Mouse (Mus musculus): ENCODE results near the gene Efcab14.

Efcab14 gene

DNA sequence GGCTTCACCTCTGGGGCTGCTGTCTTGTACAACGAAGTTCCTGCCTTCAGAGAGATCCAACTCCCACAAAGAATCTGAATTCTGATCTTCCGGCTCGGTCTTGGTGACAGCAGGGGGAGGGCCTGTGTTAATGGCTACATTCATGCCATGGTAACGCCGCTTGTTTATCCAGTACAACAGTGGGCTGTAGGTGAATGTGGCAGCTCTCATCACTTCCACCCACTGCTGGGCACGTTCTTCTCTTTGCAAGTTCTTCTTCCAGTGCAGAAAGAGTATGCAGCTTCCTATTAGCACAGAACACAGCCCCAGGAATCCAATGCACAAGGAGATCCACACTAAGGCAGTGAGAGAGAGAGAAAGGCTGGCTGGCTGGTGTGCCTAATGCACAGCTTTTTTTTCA is 42.7 kb downstream of the Efcab14 start:
- no peak for DNase-seq

DNA sequence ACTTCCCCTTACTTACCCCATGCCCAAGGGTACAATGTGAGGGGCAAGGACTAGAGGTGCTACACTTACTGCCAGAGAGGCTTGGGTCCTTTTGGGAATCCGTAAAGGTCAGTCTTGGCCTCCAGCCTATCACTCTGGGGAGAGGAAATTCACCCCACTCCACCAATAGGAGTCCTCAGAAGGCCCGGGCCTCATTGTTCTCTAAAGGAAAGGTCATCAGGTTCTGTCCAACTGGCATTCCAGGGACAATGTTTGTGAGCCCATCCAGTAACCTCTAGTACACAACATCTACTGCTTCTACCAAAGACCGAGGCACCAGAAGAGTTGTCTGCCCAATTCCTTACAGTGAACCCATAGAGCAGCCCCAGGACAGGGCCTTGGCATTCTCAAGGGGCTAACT is 43.4 kb downstream of the Efcab14 start, which contains the start of gene Tex38:
TSS of gene Tex38 (minus strand) at position 101 of the 400 bp plus-strand sequence.
- no peak for DNase-seq

- no peak for DNase-seq
Observed at GRCm38 (mm10) chr4:115782026-115782805, 44.7 kb downstream of the Efcab14 start.

DNA sequence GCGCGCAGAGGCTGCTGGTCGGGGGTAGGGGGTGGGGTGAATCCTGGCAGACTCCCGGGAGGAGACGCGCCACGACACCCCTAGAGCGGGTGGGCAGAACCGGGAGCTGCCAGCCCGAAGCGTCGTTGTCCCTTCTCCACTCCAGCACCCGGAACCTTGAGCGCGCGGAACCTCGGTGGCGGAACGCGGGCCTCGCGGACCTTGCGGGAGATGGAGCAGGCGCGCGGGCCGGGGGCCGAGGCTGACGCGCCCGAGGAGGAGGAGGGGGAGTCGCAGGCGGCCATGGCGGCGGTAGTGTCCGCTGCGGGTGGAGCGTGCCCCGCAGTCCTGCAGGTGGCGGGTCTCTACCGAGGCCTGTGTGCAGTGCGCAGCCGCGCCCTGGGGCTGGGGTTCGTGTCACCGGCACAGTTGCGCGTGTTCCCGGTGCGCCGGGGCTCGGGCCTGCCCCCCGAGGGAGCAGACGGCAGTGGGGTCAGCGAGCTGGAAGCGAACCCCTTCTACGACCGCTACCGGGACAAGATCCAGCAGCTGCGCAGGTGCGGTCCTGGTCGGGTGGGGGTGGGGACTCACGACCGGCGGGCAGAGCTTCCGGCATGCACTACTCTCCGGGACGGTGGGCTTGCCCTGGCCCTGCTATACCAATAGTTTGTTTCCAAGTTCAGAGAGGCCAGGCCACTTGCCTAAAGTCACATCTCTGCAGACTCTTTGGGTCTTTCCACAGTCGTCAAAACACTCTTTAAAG is 47.4 kb downstream of the Efcab14 start, which contains the start of gene Atpaf1:
TSS of gene Atpaf1 (plus strand) at position 44 of the 742 bp plus-strand sequence.
- peak; percentile 82 to 83 for DNase-seq

DNA sequence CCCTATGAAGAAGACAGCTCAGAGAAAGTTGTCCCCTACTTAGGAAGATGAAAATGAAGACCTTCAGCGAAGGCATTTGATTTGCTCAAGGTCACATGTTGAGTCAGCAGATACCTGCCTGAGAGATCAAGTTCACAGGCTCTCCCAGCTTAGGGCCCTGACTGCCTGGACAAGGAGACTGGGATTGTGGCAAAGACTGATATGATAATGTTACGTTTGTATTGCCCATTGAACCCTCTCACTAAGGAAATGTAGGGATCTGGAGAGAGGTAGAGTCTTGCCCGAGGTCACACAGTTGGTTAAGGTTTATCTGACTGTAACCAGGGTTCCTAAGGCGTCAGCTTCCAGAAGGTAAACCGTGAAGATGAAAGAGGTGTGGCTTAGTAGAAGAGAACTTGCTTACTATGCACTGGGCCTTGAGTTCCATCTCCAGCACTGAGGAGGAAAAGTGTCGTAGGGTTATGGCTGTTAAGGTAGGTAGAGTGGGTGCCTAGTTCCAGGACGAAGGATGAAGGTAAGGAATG is 48.0 kb downstream of the Efcab14 start:
- no peak for DNase-seq

GRCm38 (mm10) chr4:115790864-115791263 is 53.3 kb downstream of the Efcab14 start:
- DNase-seq = no peak

- no peak for DNase-seq
Observed at GRCm38 (mm10) chr4:115795360-115795759, 57.8 kb downstream of the Efcab14 start.

GRCm38 (mm10) chr4:115799981-115800380 is 62.4 kb downstream of the Efcab14 start:
- no peak for DNase-seq

DNA sequence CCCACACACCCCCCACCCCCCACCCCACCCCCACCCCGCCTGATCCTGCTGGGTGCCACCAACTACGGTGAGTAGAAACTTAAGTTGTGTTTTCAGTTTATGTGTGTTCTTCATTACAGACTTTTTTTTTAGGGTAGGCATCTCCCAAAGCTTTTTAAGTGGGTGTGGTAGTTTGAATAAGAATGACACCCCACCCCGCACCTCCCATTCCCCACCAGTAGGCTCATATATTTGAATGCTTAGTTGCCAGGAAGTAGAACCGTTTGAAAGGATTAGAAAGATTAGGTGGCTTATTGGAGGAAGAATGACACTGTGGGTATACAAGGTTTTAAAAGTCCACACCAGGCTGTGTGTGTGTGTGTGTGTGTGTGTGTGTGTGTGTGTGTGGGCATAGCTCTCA is 74.8 kb downstream of the Efcab14 start:
- DNase-seq = no peak

DNA sequence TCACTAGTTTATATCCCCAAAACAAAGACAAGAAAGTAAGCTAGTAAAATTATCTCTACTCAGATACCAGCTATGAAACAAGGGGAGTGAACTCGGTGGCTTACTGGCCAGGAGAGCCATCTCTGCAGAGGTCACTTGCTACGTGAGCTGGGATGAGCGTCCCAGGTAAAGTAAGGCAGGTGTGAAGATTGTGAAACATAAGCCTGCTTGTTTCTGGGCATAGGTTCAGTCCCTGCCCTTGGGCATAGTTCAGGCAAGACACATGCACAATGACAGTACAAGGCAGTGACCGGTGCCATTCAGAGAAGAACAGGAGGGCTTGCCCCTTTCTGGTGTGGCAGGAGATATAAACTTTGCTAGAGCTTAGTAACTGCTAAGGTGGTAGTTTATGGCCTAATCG is 78.1 kb downstream of the Efcab14 start:
- DNase-seq = no peak

- DNase-seq = no peak
Observed at GRCm38 (mm10) chr4:115820199-115820598, 82.7 kb downstream of the Efcab14 start.

- no peak for DNase-seq
Observed at GRCm38 (mm10) chr4:115820944-115821343, 83.4 kb downstream of the Efcab14 start.

- no peak for DNase-seq
Observed at GRCm38 (mm10) chr4:115821431-115821830, 83.9 kb downstream of the Efcab14 start.

GRCm38 (mm10) chr4:115821928-115822327 is 84.4 kb downstream of the Efcab14 start:
- DNase-seq = no peak

DNA sequence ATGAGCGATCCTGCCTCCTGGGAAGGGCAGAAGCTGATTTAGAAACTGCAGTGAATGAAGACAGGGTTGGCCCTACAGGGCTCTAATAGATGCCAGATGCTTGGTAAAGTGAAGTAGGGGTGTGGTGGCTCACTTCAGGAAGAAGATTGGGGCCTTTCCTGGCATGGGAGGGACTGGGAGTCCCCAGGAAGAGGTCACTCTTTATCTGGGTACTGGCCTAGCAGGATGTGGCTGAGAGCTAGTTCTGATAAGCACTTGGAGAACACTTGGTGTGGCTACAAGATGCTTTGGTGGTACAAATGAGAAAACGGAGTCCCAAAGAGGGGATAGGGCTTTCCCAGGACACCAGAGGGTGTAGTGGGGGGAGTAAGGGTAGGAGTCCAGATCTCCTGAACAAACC is 86.6 kb downstream of the Efcab14 start:
- DNase-seq = no peak

GRCm38 (mm10) chr4:115825271-115825670 is 87.7 kb downstream of the Efcab14 start:
- DNase-seq = no peak
